Mouse (Mus musculus) kidney, postnatal 25 days (tissue): ENCODE data around the gene Hs3st5.
"Not testable (repeated sequence)": the region's sequence is repeated elsewhere in the genome, so short reads cannot be mapped to it uniquely, and the experiment has no call there.

Experiments
- DNase-seq, 2 experiments: peaks; one replicate each; pipeline ENCODE4 v3.0.0; 2021; ENCODE audit warnings: mixed read lengths in 2 of 2

Hs3st5 gene

DNA sequence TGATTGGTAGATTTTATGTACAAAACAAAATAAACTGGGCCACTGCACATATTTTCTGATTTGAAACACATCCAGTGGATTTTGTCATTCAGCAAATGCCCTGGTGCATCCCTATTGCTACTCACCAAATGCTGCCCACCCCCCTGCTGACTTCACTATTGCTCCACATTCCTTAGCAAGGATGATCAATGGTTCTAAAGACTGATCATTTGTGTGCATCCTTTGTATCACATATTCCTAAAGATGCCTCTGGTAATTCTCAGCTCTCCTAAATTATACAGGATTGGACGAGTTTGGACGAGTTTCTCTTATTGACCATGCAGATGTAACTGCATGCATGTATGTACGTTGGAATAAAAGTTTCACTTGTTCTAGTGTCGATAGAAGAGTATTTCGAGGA is 52.1 kb downstream of the Hs3st5 start:
- DNase-seq = no peak

DNA sequence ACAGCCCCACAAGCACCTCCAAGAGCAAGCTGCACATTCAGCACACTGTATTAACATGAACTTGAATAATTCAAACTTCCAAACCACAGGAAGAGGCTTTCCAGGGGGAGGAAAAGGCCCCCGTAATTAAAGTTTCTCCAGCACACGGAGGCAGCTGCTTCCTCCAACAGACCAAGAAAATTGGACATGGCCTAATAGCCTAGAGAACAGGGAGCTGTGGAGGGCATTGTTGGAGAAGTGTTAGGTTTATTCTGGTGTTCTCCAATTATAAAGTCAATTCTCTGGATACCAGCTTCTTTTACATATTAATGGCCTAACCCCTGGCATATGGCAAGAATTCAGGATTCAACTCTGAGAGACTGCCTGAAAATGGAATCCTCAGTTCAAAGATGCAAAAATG is 60.6 kb downstream of the Hs3st5 start:
- no peak for DNase-seq

DNA sequence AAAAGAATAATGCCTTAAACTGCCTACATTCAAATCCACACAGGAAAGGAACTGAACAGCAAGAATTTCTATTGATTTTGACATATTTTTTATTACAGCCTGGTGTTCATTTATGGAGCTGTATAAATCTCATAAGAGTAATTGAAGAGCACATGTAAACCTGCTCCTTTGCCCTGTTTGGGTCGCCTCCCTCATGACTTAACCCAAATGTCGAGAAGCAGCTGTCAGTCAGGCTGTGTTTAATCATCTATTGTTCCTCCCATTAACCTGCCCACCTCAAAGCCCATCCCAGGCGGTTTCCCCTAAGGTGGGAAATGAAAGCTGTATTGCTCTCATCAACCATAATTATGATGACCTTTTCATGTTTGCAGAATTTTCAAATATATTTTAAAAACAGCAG is 65.9 kb downstream of the Hs3st5 start:
- no peak for DNase-seq

DNA sequence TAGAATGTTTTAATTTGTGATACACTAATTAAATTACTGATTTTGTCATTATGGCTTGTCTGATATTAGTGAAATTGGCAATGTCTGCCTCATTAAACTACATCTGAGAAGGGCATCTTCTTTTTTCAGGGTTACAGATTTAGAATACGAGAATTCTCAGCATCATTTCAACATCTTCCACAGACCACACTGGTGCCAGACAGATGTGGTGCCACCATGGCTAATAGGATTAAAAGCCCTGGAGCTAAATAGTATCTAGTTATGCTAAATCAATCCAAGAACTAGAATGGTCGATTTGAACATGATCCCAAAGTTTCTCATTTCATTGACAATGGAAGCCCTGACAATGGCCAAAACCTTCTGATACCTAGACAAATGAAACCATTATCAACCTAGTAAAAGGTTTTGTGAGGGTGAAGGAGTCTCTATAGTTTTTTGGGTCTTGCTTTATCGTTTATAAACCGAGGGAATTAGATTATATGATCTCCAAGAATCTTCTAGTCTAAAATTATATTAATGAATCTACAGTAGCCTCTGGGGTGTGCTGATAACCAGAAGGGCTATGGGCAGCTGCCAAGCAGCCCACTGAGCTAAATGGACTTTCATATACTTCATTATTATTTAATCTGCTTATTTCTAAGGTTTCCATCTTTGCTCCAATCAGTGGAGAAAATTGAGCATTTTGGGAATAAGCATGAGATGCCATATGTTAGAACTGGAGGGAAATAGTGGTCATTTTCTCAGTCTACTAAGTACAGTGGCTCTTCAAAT is 71.9 kb downstream of the Hs3st5 start:
- DNase-seq = no peak

DNA sequence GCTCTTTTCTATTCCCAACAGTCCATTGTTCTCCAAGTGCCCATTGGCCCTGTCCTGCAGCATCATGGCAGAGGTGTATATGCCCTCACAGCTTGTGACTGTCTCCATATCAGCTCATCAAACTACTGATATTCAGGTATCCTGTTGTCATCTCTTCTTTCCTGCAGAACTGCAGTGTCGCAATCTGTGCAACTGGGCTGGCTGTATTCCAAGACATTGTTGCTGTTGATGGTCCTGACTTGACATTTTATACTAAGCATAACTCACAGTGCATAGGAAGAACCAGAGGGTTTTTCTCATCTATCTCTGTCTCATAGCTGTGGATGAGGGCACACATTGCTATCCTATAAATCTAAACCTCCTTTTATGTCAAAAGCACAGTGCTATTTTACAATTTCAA is 103.8 kb downstream of the Hs3st5 start:
- no peak for DNase-seq

DNA sequence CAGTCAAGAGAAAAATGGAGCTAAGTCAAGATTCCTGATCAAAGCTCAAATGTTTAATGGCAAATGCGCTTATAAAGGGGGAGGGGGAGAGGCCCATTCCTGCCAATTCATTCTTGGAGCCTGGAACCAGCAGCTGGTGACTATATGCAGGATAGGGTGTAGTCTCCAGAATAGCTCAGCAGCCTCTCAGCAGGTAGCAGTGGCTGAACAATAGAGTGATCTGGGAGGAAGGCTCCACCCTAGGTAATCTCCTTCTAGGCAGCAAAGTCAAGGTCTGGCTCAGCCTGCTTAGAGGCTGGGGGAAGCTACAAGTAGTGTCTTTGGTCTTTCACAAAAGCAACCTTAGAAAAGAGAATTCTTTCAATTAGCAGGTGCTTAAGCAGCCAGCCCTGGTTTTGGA is 104.8 kb downstream of the Hs3st5 start:
- not testable (repeated sequence) for DNase-seq

DNA sequence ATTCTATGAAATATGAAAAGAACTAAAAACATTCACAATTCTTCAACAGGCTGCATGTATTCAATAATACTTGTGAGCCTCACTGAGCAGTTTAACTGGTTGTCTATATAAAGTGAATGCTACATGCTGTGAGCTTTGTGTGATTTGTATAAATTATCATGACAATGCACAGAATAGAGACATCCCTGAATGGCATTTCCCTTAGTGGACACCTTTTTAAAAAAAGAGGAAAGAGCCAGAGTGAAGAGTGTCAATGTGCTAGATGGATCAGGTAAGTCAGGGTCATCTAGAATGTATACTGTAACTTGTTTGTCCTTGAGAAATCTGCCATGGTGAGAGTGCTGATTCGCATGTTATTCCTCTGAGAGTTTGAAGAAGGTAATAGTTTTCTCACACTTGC is 116.4 kb downstream of the Hs3st5 start:
- DNase-seq = no peak

DNA sequence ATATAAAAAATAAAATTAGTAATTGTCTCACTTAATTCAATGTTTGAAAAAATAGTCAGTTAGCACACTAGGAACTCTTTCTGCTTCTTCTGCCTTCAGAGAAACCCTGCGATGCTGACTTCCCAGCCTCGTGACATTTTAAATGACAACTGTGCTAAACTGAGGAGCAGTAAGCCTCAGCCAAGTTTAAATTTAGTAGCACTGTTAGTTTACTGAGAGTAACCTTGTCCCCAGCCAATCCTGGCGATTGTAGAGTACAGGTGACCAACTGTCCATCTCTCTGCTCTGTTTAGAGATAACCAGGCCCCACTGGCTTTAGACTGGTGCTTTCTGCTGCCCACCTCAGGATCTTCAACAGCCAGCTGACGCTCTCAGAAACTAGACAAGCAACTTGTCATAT is 121.3 kb downstream of the Hs3st5 start:
- DNase-seq = no peak

DNA sequence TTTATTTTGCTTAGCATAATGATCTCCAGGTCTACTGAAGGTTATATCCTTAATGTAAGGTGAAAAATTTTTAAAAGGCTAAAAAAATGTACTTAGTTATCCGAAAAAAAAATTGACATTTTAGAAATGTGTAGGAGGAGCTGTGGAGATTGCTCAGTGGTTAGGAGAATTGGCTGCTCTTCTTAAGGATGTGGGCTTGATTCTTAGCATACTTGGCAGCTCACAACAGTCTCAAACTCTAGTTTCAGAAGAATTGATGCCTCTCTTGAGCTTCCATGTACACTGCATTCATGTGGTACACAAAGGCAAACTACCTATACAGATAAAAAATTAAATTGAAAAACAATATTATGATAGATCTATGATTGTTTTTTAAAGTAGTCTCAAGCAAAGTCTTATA is 125.1 kb downstream of the Hs3st5 start:
- DNase-seq = no peak

DNA sequence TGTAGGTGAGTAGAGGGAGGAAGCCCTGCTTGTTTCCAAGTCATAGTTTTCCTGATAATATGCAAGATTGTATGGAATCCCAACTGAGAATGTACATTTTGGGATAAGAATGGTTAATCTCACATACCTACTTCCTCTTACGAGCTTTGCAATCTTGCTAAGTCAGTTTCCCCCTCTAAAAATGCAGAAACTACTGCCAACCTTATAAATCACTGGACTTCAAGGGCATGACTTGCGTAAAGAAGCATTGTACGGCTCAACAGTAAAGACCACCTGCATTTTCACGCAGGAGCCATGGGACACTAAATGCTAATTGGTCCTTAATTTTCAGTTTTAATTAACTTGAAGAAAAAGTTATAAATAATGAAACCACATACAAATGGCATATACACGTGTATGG is 144.0 kb downstream of the Hs3st5 start:
- DNase-seq = no peak

DNA sequence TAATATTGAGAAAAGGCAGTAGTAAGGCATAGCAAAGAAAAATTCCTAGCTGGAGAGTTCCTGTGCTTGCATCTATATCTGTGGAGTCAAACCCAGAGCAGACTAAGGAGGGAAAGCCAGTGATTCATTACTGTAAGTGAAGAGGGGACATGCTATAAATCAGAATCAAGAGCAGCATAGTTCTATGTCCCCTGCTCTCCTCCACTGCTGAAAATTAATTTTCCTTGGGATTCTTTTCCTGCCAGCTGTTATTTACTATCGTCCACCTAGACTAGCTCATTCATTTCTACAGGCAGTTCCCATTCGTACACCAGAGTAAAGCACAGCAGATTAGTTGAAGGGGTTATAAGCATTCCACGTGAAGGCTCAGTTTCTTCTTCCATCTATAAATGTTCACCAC is 207.4 kb downstream of the Hs3st5 start:
- no peak for DNase-seq

DNA sequence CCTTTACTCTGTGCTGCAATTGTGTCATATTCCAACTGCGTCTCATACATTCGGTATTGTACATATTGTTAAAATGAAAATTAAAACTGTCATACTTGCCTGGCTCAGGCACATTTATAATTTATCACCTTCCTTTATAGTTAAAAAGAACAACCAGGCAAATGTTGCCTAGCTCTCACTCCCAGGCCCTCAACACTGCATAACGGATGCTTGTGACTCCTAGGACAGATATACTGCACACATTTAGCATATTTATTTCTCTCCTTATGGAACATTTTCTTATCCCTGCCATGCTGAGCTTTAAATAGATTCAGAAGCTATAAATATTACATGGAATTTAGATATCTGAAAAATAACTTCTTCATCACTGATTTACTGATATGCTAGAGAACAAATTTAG is 219.6 kb downstream of the Hs3st5 start:
- no peak for DNase-seq

DNA sequence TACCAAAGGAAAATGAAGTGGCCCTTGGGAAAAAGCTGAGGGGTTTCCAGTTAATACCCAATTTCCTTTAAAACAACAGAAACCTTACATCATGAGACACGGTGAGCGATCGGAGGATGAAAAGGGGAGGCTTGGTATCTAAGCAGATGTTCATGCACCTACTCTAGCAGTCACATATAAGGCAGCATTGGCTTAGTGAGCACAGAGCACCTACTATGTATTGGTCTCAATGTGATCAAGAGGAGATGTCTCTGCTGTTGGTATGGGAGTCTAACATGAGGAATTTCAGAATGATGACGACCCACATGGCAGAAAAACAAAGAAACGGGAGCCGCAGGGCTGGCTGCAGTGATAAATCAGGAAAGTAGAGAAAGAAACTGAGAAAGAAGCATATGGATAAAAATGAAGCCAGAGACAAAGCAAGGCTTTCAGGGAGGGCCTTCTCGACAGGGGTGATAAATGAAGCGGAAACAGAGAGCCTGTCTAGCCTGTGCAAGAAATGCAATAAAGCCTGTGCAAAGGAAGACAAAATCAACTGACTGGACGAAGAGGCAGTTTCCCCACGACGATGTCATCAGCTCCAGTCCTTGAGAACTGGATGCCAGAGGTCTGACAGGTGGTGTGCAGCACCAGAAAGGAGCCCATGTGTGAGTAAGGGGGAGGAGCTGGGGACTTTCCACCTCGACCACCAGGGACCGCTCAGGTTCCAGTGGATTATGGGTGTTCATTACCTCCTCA is 222.9 kb downstream of the Hs3st5 start:
- no peak for DNase-seq

DNA sequence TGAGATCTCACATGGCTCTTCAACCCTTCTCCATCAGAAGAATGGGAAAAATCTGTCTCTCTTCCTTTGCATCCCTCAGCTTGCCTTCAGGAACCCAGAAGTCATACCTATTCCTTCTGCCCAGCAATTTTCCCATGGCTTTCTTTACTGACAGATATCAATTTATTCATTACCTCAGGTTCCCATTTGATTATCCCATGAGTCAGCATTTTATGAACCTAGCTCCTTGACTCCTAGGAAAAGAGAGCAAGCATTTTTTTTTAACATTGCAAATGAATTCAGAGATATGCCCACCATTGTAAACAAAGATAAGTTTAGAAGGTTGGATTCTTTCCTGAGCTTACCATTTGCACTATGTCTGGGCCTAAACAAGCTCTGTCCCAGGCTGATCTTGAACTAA is 232.8 kb downstream of the Hs3st5 start:
- no peak for DNase-seq

DNA sequence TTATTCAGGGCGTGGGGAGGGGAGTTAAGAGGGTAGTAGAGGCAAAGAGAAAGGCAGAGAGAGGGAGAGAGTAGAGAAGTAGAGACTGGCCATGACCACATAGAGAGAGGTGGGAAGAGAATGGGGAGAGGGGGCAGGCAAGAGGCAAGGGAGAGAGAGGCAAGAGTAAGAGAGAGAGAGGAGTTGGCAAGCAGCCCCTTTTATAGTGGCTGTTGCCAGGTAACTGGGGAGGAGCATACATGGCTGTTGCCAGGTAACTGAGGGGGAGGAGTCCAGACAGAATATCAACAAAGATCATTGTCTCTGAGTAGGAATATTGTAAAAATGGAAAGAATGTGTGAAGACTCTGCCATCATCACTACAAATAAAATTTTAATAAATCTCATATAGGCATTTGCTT is 243.4 kb downstream of the Hs3st5 start:
- DNase-seq = no peak

DNA sequence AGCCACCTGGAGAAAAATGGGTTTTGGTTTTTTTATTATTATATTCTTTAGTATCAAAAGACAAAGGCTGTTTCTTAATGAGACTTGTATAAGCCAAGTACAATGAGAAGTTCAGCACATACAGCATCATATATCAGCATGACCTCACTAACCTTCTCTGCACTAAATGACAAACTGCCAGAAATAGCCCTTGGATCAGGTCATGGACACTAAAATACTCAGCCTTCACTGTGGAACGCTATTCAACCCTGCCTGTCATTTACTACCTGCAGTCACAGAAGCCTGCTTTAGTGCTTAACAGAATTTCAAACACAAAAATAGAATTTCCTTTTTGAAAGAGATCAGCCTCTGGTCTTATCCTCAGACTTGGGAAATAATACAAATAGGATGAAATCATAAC is 247.9 kb downstream of the Hs3st5 start:
- no peak for DNase-seq

DNA sequence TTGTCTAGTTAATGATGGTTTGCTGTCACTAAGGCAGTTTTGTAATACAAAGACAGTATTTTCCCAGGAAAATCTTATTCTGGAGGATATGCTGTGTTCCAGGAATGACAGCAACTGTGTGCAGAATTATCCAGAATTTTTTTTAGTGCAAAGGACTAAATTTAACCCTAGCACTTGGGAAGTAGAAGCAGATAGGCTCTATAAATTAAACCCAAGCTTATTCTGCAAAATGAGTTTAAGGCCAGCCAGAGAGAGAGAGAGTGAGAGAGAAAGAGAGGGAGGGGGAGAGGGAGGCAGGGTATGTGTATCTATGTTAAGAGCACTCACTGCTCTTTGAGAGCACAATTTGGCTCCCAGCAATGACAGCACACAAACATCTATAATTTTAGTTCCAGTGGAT is 267.0 kb downstream of the Hs3st5 start:
- DNase-seq = no peak

DNA sequence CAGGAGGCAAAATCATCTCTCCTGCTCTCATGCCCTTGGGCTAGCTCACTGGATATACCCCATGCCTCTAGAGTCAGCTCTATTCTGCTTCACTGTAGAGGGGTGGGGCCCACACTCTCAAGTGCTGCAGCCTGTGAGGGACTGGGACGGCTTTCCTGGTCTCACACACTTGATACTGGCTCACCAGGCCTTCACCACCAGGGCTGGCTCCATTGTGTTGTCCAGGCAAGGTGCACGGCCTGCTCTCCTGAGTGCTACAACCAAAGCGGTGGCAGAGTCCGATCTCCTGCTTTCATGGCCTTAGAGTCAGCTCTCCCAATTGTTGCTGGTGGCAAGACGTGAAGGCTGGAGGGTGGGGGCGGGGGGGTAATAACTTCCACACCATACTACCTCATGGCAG is 268.3 kb downstream of the Hs3st5 start:
- no peak for DNase-seq

DNA sequence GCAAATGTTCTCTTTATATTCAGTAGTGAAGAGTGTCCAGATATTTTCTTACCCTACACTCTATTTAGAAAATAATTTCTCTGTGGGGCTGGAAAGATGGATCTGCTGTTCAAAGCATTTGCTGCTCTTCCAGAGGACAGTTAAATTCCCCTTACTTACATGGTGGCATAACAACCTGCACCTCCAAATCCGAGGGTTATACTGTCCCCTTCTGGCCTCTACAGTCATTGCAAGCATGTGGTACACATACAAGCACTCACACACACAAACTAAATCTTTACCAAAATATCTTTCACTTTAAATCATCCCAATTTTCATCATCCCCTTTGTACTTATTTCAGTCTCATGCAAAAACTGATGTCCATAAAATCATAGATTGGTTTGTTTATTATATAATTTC is 275.0 kb downstream of the Hs3st5 start:
- peak in 1 of 2 experiments; percentile 2 for DNase-seq

DNA sequence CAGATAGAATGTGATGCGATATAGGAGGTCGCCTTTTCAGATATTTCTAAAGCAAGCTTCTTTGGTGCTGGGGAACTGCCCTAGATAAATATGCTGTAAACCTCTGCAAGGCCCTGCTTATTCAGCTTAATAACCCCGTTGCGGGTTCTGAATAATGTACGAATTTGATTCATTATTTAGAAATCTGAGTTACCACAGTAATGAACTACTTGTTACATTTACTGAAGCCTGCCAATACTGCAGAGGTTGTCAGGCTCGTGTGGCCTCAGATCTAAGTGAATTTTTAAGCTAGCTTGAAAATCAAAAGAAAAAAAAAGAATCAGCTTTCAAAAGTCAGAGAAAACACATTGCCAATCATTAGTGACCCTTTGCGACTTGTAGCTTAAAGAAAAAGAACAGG is 280.4 kb downstream of the Hs3st5 start:
- DNase-seq = no peak

DNA sequence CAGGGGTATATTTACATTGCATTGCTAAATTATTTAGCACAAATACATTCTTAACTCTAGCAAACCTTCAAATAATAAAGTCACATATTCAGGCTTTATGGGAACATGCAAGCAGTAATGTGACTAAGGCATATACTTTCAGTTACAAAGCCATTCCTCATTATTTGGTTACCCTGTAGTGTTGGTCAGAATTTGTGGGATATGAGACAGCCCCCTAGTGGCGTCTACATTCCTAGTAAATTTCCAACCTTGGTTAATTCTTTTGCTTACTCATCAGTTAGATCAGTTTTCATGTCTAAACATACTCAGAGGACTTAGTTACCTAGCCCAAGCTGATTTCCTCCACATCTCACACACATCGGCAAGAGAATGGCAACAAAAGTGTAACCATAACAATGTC is 285.2 kb downstream of the Hs3st5 start:
- no peak for DNase-seq

DNA sequence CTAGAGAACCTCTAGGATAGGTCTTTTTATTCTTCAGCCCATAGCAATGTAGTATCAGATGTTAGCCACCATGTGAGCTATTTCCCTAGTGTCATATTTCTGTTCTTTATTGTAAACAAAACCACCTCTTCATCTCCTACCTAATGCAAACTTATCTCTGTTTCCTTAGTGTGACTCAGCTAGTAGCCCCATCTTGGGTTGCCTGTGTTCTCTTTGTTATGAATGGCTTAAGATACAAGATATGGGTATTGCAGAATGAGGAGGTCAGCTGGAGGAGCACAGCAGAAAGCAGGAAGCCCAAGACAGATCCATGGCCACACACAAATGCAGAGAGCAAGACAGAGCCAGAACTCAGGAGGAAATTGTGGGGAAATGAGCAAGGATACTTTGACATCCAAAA is 288.7 kb downstream of the Hs3st5 start:
- DNase-seq = no peak

DNA sequence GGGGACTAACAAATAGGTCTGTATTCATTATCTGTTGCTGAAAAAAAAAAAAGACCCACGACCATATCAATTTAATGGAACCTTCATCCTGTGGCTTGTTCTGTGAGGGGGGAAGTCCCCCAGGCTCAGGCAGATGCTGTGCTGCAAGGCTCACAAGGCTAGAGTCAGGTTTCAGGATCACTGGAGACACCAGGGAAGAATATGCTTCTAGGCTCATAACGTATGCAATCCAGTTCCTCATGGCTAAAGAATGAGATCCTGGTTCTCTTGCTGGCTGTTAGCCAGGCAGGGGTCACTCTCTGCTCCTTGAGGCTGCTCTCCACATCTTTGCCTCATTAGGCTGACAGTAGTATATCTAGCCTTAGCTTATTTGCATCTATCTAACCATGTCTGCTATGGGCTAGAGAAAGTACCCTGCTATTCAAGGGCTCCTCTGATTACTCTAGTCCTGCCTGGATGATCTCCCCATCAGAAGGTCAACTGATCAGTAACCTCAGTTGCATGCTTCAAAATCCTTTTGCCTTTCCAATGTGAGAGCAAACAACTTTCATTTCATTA is 294.4 kb downstream of the Hs3st5 start:
- no peak for DNase-seq

DNA sequence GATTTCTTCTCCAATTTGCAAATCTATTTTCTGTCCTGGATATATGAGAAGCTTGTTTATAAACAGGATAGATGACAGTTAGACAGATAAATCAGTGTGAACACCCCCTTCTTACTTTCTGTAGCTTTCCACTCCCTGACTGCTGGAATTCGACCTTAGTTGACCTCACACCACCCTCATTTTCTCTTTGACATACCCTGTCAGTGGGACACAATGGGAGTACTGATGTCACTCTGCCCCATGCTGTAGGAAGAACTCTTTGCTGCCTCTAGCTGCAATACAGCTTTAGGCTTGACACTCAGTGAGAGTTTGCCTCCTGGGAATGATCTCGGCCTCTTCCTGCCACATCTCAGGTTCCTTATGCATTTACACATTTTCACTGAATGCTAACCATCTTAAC is 297.1 kb downstream of the Hs3st5 start:
- DNase-seq = no peak
